ENCODE assay signal across 8 mouse cellular contexts in genomic region chr6:124759259-124759658, GRCm38 (mm10). TPM values are rescaled to one million over a fixed set of nuclear protein-coding genes. Genes with fewer than 3 reads are reported as not detected.
DNase-seq lines count a peak whose midpoint lies in the region; ATAC-seq and TF ChIP-seq lines count a peak whose summit lies in the region.

No protein-coding gene starts in this region.

- H3K9ac ChIP-seq in embryonic facial prominence, embryonic 14.5 days (ENCODE audit: low read depth, low read length): peak overlapping the region; percentile 58
- H3K9ac ChIP-seq in liver, embryonic 12.5 days: 0 out of 2 replicates have a peak overlapping the region, but pooled peaks have one; percentile 8
- peak overlapping the region; percentile 43 for H3K9ac ChIP-seq in stomach, postnatal 0 days (ENCODE audit: low read length)

- no peaks in the 10 kb centered on the region for H3K27me3 ChIP-seq in embryonic facial prominence, embryonic 14.5 days (replicated peaks; ENCODE audit: control insufficient read depth, insufficient read depth, low read length)
- peaks cover 25% of the 10 kb centered on the region for H3K27me3 ChIP-seq in heart, embryonic 10.5 days (ENCODE audit: insufficient read depth, poor library complexity, severe bottlenecking)
- H3K27me3 ChIP-seq in liver, embryonic 12.5 days (replicated peaks): peaks cover 98% of the 10 kb centered on the region
- H3K27me3 ChIP-seq in stomach, postnatal 0 days (ENCODE audit: control insufficient read depth, insufficient read depth, low read length): no peaks in the 10 kb centered on the region

- H3K9me3 ChIP-seq in embryonic facial prominence, embryonic 14.5 days (ENCODE audit: control insufficient read depth, low read length): no peaks in the 10 kb centered on the region
- H3K9me3 ChIP-seq in heart, embryonic 10.5 days: no peaks in the 10 kb centered on the region
- H3K9me3 ChIP-seq in liver, embryonic 12.5 days (replicated peaks): no peaks in the 10 kb centered on the region
- H3K9me3 ChIP-seq in stomach, postnatal 0 days (ENCODE audit: control insufficient read depth, low read length): no peaks in the 10 kb centered on the region

- TF ChIP-seq POLR2A in bone marrow, adult 2 months (IDR thresholded peaks at IDR 0.05; ENCODE audit: borderline replicate concordance, control insufficient read depth, low read depth, low read length): no peak

- peak; percentile 88 for DNase-seq in CD4-positive helper T cell, adult 2 months (ENCODE audit: low read depth, low spot score)
- peak; percentile 87 for DNase-seq in embryonic facial prominence, embryonic 14.5 days (ENCODE audit: low spot score)
- peak; percentile 92 for DNase-seq in heart, embryonic 10.5 days (ENCODE audit: low spot score)
- DNase-seq in kidney, adult 9 months: peak; percentile 94
- peak; percentile 77 to 87 for DNase-seq in natural killer cell, adult 2 months (ENCODE audit: low spot score in 2 of 2)
- peak; percentile 91 for DNase-seq in stomach, postnatal 0 days (ENCODE audit: low spot score)

- no peaks in the 10 kb centered on the region for H3K4me1 ChIP-seq in bone marrow, adult 2 months (ENCODE audit: control insufficient read depth, insufficient read depth, low read length)
- H3K4me1 ChIP-seq in embryonic facial prominence, embryonic 14.5 days (ENCODE audit: control insufficient read depth, insufficient read depth, low read length): peaks cover 31% of the 10 kb centered on the region
- H3K4me1 ChIP-seq in heart, embryonic 10.5 days: peaks cover 46% of the 10 kb centered on the region
- peaks cover 36% of the 10 kb centered on the region for H3K4me1 ChIP-seq in liver, embryonic 12.5 days
- peaks cover 10% of the 10 kb centered on the region for H3K4me1 ChIP-seq in stomach, postnatal 0 days (replicated peaks; ENCODE audit: control insufficient read depth, insufficient read depth)

- TF ChIP-seq CTCF in bone marrow, adult 2 months (IDR thresholded peaks at IDR 0.05; ENCODE audit: control insufficient read depth, insufficient read depth, low read length): peak; percentile 98
- TF ChIP-seq CTCF in stomach, postnatal 0 days (IDR thresholded peaks at IDR 0.05; ENCODE audit: low read depth): peak; percentile 97

- no peak for ATAC-seq in embryonic facial prominence, embryonic 14.5 days (ENCODE audit: low read depth)
- ATAC-seq in liver, embryonic 12.5 days: no peak
- ATAC-seq in stomach, postnatal 0 days (ENCODE audit: low FRiP score, low TSS enrichment): peak; percentile 50

- no peaks in the 10 kb centered on the region for H3K36me3 ChIP-seq in embryonic facial prominence, embryonic 14.5 days (ENCODE audit: control insufficient read depth, insufficient read depth, low read length)
- H3K36me3 ChIP-seq in heart, embryonic 10.5 days: no peaks in the 10 kb centered on the region
- no peaks in the 10 kb centered on the region for H3K36me3 ChIP-seq in liver, embryonic 12.5 days
- H3K36me3 ChIP-seq in stomach, postnatal 0 days (ENCODE audit: control insufficient read depth, insufficient read depth, low read length): no peaks in the 10 kb centered on the region

- peak overlapping the region; percentile 73 for H3K4me2 ChIP-seq in embryonic facial prominence, embryonic 14.5 days (ENCODE audit: low read depth, low read length)
- H3K4me2 ChIP-seq in liver, embryonic 12.5 days: 0 out of 2 replicates have a peak overlapping the region, but pooled peaks have one; percentile 25
- peak overlapping the region; percentile 72 for H3K4me2 ChIP-seq in stomach, postnatal 0 days (replicated peaks; ENCODE audit: low read depth)

- no peak overlapping the region for H3K4me3 ChIP-seq in bone marrow, adult 2 months (replicated peaks; ENCODE audit: control insufficient read depth, low read depth, low read length)
- peak overlapping the region; percentile 79; the same call in 1 of the 2 replicates for H3K4me3 ChIP-seq in embryonic facial prominence, embryonic 14.5 days (ENCODE audit: low read depth, low read length)
- peak overlapping the region; percentile 28 for H3K4me3 ChIP-seq in heart, embryonic 10.5 days
- no peak overlapping the region for H3K4me3 ChIP-seq in liver, embryonic 12.5 days
- H3K4me3 ChIP-seq in stomach, postnatal 0 days (ENCODE audit: low read depth, low read length): no peak overlapping the region

- no peak for TF ChIP-seq EP300 in stomach, postnatal 0 days (optimal IDR thresholded peaks at IDR 0.05)

- WGBS in bone marrow, adult 2 months: 0% methylated on average over 5 of the region's 5 CpGs
- WGBS in embryonic facial prominence, embryonic 14.5 days: 3% methylated on average over 5 of the region's 5 CpGs
- under 1% methylated on average over 5 of the region's 5 CpGs for WGBS in heart, embryonic 10.5 days
- whole genome bisulfite sequencing in liver, embryonic 12.5 days (ENCODE audit: insufficient replicate concordance): 6% methylated on average over 5 of the region's 5 CpGs
- WGBS in stomach, postnatal 0 days: 0% methylated on average over 5 of the region's 5 CpGs

- no peak overlapping the region for H3K27ac ChIP-seq in bone marrow, adult 2 months (ENCODE audit: control insufficient read depth, insufficient read depth, low read depth, low read length, poor library complexity)
- peak overlapping the region; percentile 98 for H3K27ac ChIP-seq in embryonic facial prominence, embryonic 14.5 days (replicated peaks; ENCODE audit: low read depth, low read length)
- peak overlapping the region; percentile 98 for H3K27ac ChIP-seq in heart, embryonic 10.5 days
- no peak overlapping the region for H3K27ac ChIP-seq in liver, embryonic 12.5 days
- peak overlapping the region; percentile 97 for H3K27ac ChIP-seq in stomach, postnatal 0 days (replicated peaks)

RNA-seq across cellular contexts. Expression of gene Atn1, which starts 2.9 kb away (rescaled TPM):
- 11.3 and 19.1 TPM in 2 replicates for polyA plus RNA-seq in bone marrow, adult 2 months (2011; ENCODE audit: insufficient read depth, insufficient read length, low replicate concordance, missing spikeins)
- 13.8 and 14.9 TPM in 2 replicates for polyA plus RNA-seq in embryonic facial prominence, embryonic 14.5 days (2014; fragmentation: Nextera tagmentation; extraction: Ambion mirVana)
- 7.4 and 11.4 TPM in 2 replicates for polyA plus RNA-seq in heart, embryonic 10.5 days (2016; fragmentation: Nextera tagmentation; extraction: Ambion mirVana)
- 2.6 and 2.9 TPM in 2 replicates for polyA plus RNA-seq in liver, embryonic 12.5 days (2016; fragmentation: Nextera tagmentation; extraction: Ambion mirVana)
- 6.6 and 6.9 TPM in 2 replicates for polyA plus RNA-seq in stomach, postnatal 0 days (2015; fragmentation: Nextera tagmentation; extraction: Ambion mirVana)

RNA-seq across cellular contexts. Expression of gene Gm45234, which starts 3.4 kb away (rescaled TPM):
- not detected in 2 replicates for polyA plus RNA-seq in bone marrow, adult 2 months (2011; ENCODE audit: insufficient read depth, insufficient read length, low replicate concordance, missing spikeins)
- not detected in 2 replicates for polyA plus RNA-seq in embryonic facial prominence, embryonic 14.5 days (2014; fragmentation: Nextera tagmentation; extraction: Ambion mirVana)
- not detected in 2 replicates for polyA plus RNA-seq in heart, embryonic 10.5 days (2016; fragmentation: Nextera tagmentation; extraction: Ambion mirVana)
- not detected in 2 replicates for polyA plus RNA-seq in liver, embryonic 12.5 days (2016; fragmentation: Nextera tagmentation; extraction: Ambion mirVana)
- not detected in 2 replicates for polyA plus RNA-seq in stomach, postnatal 0 days (2015; fragmentation: Nextera tagmentation; extraction: Ambion mirVana)

RNA-seq across cellular contexts. Expression of gene Eno2, which starts 10.2 kb away (rescaled TPM):
- polyA plus RNA-seq in bone marrow, adult 2 months (2011; ENCODE audit: insufficient read depth, insufficient read length, low replicate concordance, missing spikeins): 0.68 and 1.4 TPM in 2 replicates
- polyA plus RNA-seq in embryonic facial prominence, embryonic 14.5 days (2014; fragmentation: Nextera tagmentation; extraction: Ambion mirVana): 10.4 and 11.2 TPM in 2 replicates
- polyA plus RNA-seq in heart, embryonic 10.5 days (2016; fragmentation: Nextera tagmentation; extraction: Ambion mirVana): 4.5 and 4.8 TPM in 2 replicates
- polyA plus RNA-seq in liver, embryonic 12.5 days (2016; fragmentation: Nextera tagmentation; extraction: Ambion mirVana): 0.77 and 1.0 TPM in 2 replicates
- polyA plus RNA-seq in stomach, postnatal 0 days (2015; fragmentation: Nextera tagmentation; extraction: Ambion mirVana): 4.3 and 5.1 TPM in 2 replicates

RNA-seq across cellular contexts. Expression of gene Grcc10, which starts 18.1 kb away (rescaled TPM):
- polyA plus RNA-seq in bone marrow, adult 2 months (2011; ENCODE audit: insufficient read depth, insufficient read length, low replicate concordance, missing spikeins): 138 and 208 TPM in 2 replicates
- 392 and 415 TPM in 2 replicates for polyA plus RNA-seq in embryonic facial prominence, embryonic 14.5 days (2014; fragmentation: Nextera tagmentation; extraction: Ambion mirVana)
- 297 and 301 TPM in 2 replicates for polyA plus RNA-seq in heart, embryonic 10.5 days (2016; fragmentation: Nextera tagmentation; extraction: Ambion mirVana)
- 109 and 116 TPM in 2 replicates for polyA plus RNA-seq in liver, embryonic 12.5 days (2016; fragmentation: Nextera tagmentation; extraction: Ambion mirVana)
- 292 and 310 TPM in 2 replicates for polyA plus RNA-seq in stomach, postnatal 0 days (2015; fragmentation: Nextera tagmentation; extraction: Ambion mirVana)

RNA-seq across cellular contexts. Expression of gene Lrrc23, which starts 20.3 kb away (rescaled TPM):
- polyA plus RNA-seq in bone marrow, adult 2 months (2011; ENCODE audit: insufficient read depth, insufficient read length, low replicate concordance, missing spikeins): not detected in 2 replicates
- polyA plus RNA-seq in embryonic facial prominence, embryonic 14.5 days (2014; fragmentation: Nextera tagmentation; extraction: Ambion mirVana): 1.9 and 13.2 TPM in 2 replicates
- polyA plus RNA-seq in heart, embryonic 10.5 days (2016; fragmentation: Nextera tagmentation; extraction: Ambion mirVana): 0.17 and 0.26 TPM in 2 replicates
- polyA plus RNA-seq in liver, embryonic 12.5 days (2016; fragmentation: Nextera tagmentation; extraction: Ambion mirVana): not detected in 2 replicates
- 0.19 and 0.28 TPM in 2 replicates for polyA plus RNA-seq in stomach, postnatal 0 days (2015; fragmentation: Nextera tagmentation; extraction: Ambion mirVana)

Comparison
In these comparisons a context has a peak if more than half of its experiments do, and no peak if none do; other contexts are left out.
1. H3K27ac ChIP-seq: peak in embryonic facial prominence, embryonic 14.5 days (single experiment), heart, embryonic 10.5 days (single experiment) and stomach, postnatal 0 days (single experiment); none in bone marrow, adult 2 months (single experiment) and liver, embryonic 12.5 days (single experiment).
2. H3K4me3 ChIP-seq: peak in embryonic facial prominence, embryonic 14.5 days (single experiment) and heart, embryonic 10.5 days (single experiment); none in bone marrow, adult 2 months (single experiment), liver, embryonic 12.5 days (single experiment) and stomach, postnatal 0 days (single experiment).
3. H3K9ac ChIP-seq: peak in every context shown above with its lines; median percentile 58 in embryonic facial prominence, embryonic 14.5 days; 43 in stomach, postnatal 0 days; 8 in liver, embryonic 12.5 days.
4. Peak in every context shown above with its lines, with median percentiles within 50 percentile points of each other: DNase-seq and H3K4me2 ChIP-seq.